Mouse (Mus musculus): Measurements from ENCODE around the gene Mef2c. TPM values are rescaled to one million over a fixed set of nuclear protein-coding genes. Genes with fewer than 3 reads are reported as not detected.

Gene Mef2c
- total RNA-seq, 2 experiments from 2014 or later: 95.1 to 105 TPM

GRCm38 (mm10) chr13:83524159-83524901 lies 20.5 kb downstream of the Mef2c start:
- peak; percentile 75 for ATAC-seq (replicated peaks; ENCODE audit: poor library complexity)

GRCm38 (mm10) chr13:83524902-83525715 lies 21.3 kb downstream of the Mef2c start:
- ATAC-seq (replicated peaks; ENCODE audit: poor library complexity): peak; percentile 13

- ATAC-seq (replicated peaks; ENCODE audit: poor library complexity): peak; percentile 17
Observed at GRCm38 (mm10) chr13:83525716-83526005, 21.8 kb downstream of the Mef2c start.

GRCm38 (mm10) chr13:83526066-83526465 lies 22.2 kb downstream of the Mef2c start:
- no peak for ATAC-seq (replicated peaks; ENCODE audit: poor library complexity)

GRCm38 (mm10) chr13:83527921-83528320 lies 24.1 kb downstream of the Mef2c start:
- no peak for ATAC-seq (replicated peaks; ENCODE audit: poor library complexity)

GRCm38 (mm10) chr13:83529729-83530314 lies 26.0 kb downstream of the Mef2c start:
- no peak; the same call in 1 of the 2 replicates for ATAC-seq (replicated peaks; ENCODE audit: poor library complexity)

GRCm38 (mm10) chr13:83530889-83531288 lies 27.1 kb downstream of the Mef2c start:
- no peak for ATAC-seq (replicated peaks; ENCODE audit: poor library complexity)

- peak; percentile 80 for ATAC-seq (replicated peaks; ENCODE audit: poor library complexity)
Observed at GRCm38 (mm10) chr13:83531968-83532591, 28.2 kb downstream of the Mef2c start.

GRCm38 (mm10) chr13:83536361-83536760 lies 32.5 kb downstream of the Mef2c start:
- no peak for ATAC-seq (replicated peaks; ENCODE audit: poor library complexity)

- no peak for ATAC-seq (replicated peaks; ENCODE audit: poor library complexity)
Observed at GRCm38 (mm10) chr13:83537163-83537562, 33.3 kb downstream of the Mef2c start.

GRCm38 (mm10) chr13:83539921-83540320 lies 36.1 kb downstream of the Mef2c start:
- ATAC-seq (replicated peaks; ENCODE audit: poor library complexity): peak; percentile 31

GRCm38 (mm10) chr13:83542666-83543065 lies 38.8 kb downstream of the Mef2c start:
- no peak for ATAC-seq (replicated peaks; ENCODE audit: poor library complexity)

- no peak for ATAC-seq (replicated peaks; ENCODE audit: poor library complexity)
Observed at GRCm38 (mm10) chr13:83544707-83545106, 40.9 kb downstream of the Mef2c start.

- peak; percentile 33 for ATAC-seq (replicated peaks; ENCODE audit: poor library complexity)
Observed at GRCm38 (mm10) chr13:83546876-83547275, 43.0 kb downstream of the Mef2c start.

- ATAC-seq (replicated peaks; ENCODE audit: poor library complexity): peak; percentile 56
Observed at GRCm38 (mm10) chr13:83551259-83551658, 47.4 kb downstream of the Mef2c start.

GRCm38 (mm10) chr13:83552051-83552450 lies 48.2 kb downstream of the Mef2c start:
- peak; percentile 55; the same call in 1 of the 2 replicates for ATAC-seq (replicated peaks; ENCODE audit: poor library complexity)

- ATAC-seq (replicated peaks; ENCODE audit: poor library complexity): peak; percentile 45; the same call in 1 of the 2 replicates
Observed at GRCm38 (mm10) chr13:83563261-83563660, 59.4 kb downstream of the Mef2c start.

- peak; percentile 29; the same call in 1 of the 2 replicates for ATAC-seq (replicated peaks; ENCODE audit: poor library complexity)
Observed at GRCm38 (mm10) chr13:83565732-83566131, 61.9 kb downstream of the Mef2c start.

- peak; percentile 45; the same call in 1 of the 2 replicates for ATAC-seq (replicated peaks; ENCODE audit: poor library complexity)
Observed at GRCm38 (mm10) chr13:83566180-83566579, 62.3 kb downstream of the Mef2c start.

GRCm38 (mm10) chr13:83566834-83567534 lies 63.1 kb downstream of the Mef2c start:
- no peak for ATAC-seq (replicated peaks; ENCODE audit: poor library complexity)

- no peak for ATAC-seq (replicated peaks; ENCODE audit: poor library complexity)
Observed at GRCm38 (mm10) chr13:83567681-83568080, 63.8 kb downstream of the Mef2c start.
